Mouse (Mus musculus) midbrain, postnatal 0 days (tissue): ENCODE results near the gene Ripor1. TPM values are rescaled to one million over a fixed set of nuclear protein-coding genes. Genes with fewer than 3 reads are reported as not detected.
A peak's percentile ranks its signal among the peaks of the same experiment; 100 is the strongest.

ENCODE experiments used
- ATAC-seq: fragments of 200-750 bp; cut with Nextera tagmentation; 2 replicates; pipeline ENCODE4 v1.8.0; 2017; ENCODE audit warnings: moderate number of reproducible peaks, mild to moderate bottlenecking, moderate TSS enrichment, moderate library complexity; ENCODE audit not compliant: low FRiP score
- DNase-seq: peaks from one replicate; pipeline ENCODE4 v3.0.0-alpha.2; 2015; ENCODE audit warnings: low spot score
- H3K27ac ChIP-seq: fragments of 300-500 bp; sonication (generic); 2 replicates; pipeline ENCODE4 v1.5.1; 2014; ENCODE audit warnings: low read depth, mild to moderate bottlenecking, low read length, mixed read lengths
- H3K27me3 ChIP-seq: fragments of 300-500 bp; sonication (generic); 2 replicates; pipeline ENCODE4 v1.6.1; 2014; ENCODE audit warnings: low read length, control low read depth, mixed read lengths; ENCODE audit not compliant: insufficient read depth
- H3K36me3 ChIP-seq: fragments of 300-500 bp; sonication (generic); 2 replicates; pipeline ENCODE4 v1.6.1; 2014; ENCODE audit warnings: low read length, control low read depth, mixed read lengths; ENCODE audit not compliant: insufficient read depth
- H3K4me1 ChIP-seq: fragments of 300-500 bp; sonication (generic); 2 replicates; pipeline ENCODE4 v1.6.1; 2014; ENCODE audit warnings: mild to moderate bottlenecking, control low read depth, antibody characterized with exemption, low read length, mixed read lengths; ENCODE audit not compliant: insufficient read depth
- H3K4me2 ChIP-seq: fragments of 300-500 bp; sonication (generic); 2 replicates; pipeline ENCODE4 v1.6.1; 2014; ENCODE audit warnings: low read depth, mild to moderate bottlenecking, low read length, mixed read lengths; ENCODE audit not compliant: poor library complexity, severe bottlenecking
- H3K4me3 ChIP-seq: fragments of 300-500 bp; sonication (generic); 2 replicates; pipeline ENCODE4 v1.5.1; 2014; ENCODE audit warnings: low read depth, mild to moderate bottlenecking, low read length, moderate library complexity
- H3K9ac ChIP-seq: fragments of 300-500 bp; sonication (generic); replicated peaks from 2 replicates; pipeline ENCODE4 v1.6.1; 2014; ENCODE audit warnings: mild to moderate bottlenecking, low read length, moderate library complexity, mixed read lengths; ENCODE audit not compliant: poor library complexity, severe bottlenecking
- H3K9me3 ChIP-seq: fragments of 300-500 bp; sonication (generic); 2 replicates; pipeline ENCODE4 v1.6.1; 2016; ENCODE audit warnings: low read length, control low read depth
- CTCF ChIP-seq: IDR thresholded peaks from 2 replicates; pipeline ENCODE4 v1.5.1; 2016; ENCODE audit warnings: antibody characterized with exemption, mild to moderate bottlenecking
- WGBS: fragments of 180-500 bp; shearing (Covaris S2); extraction: QIAGEN DNeasy Blood & Tissue Kit; methylation state at CpG from one replicate; pipeline ENCODE4 v1.1.7; 2014; 5-methylcytosine and 5-hydroxymethylcytosine counted together
- polyA plus RNA-seq: library from polyadenylated mRNA; unstranded; fragments of >200 nt; fragmentation: Nextera tagmentation; extraction: Ambion mirVana; gene quantifications from 2 replicates; pipeline ENCODE4 v1.2.1, GENCODE M21; 2015
- total RNA-seq: library from RNA; depleted of rRNA; stranded (reverse); fragments of >200 nt; gene quantifications from 2 replicates; pipeline ENCODE4 v1.2.3, GENCODE M21; 2014

Ripor1 gene
- total and polyA plus RNA-seq, 2 experiments from 2014 or later: 12.6 to 32.7 TPM

DNA sequence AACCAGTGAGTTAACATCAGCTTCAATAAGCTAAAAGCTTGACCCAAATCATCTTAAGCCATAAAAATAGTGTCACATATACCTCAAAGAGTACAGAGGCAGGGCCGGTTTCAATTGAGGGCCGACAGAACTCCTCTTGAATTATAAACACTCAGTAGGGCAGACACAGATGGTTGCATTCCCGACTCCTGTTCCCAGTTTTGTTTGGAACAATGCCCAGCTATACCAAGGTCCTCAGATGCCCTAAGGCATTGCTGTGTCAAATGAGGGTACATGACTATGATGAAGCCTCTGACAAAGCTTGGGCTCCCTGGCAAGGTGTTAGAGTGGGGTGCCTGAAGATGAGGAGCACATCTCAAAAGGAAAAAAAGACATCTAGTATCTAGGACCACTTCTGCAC is 29.5 kb upstream of the Ripor1 start:
- Histone ChIP-seq H3K9me3 (no peaks in the 10 kb centered on the region), H3K9ac (no peak overlapping the region), H3K4me3 (no peak overlapping the region), H3K36me3 (no peaks in the 10 kb centered on the region), H3K4me1 (no peaks in the 10 kb centered on the region), H3K27me3 (no peaks in the 10 kb centered on the region), H3K27ac (no peak overlapping the region), H3K4me2 (no peak overlapping the region)
- no peak for TF ChIP-seq CTCF
- ATAC-seq (no peak), DNase-seq (peak; percentile 38)
- 69% methylated on average over 3 of the region's 3 CpGs for WGBS

GRCm38 (mm10) chr8:105579719-105580118 is 25.3 kb upstream of the Ripor1 start:
- Histone ChIP-seq H3K27ac (no peak overlapping the region), H3K9me3 (no peaks in the 10 kb centered on the region), H3K9ac (no peak overlapping the region), H3K4me3 (no peak overlapping the region), H3K4me2 (no peak overlapping the region), H3K27me3 (no peaks in the 10 kb centered on the region), H3K36me3 (no peaks in the 10 kb centered on the region), H3K4me1 (no peaks in the 10 kb centered on the region)
- ATAC-seq (no peak), DNase-seq (no peak)
- 75% methylated on average over 3 of the region's 3 CpGs for WGBS
- TF ChIP-seq CTCF: no peak

DNA sequence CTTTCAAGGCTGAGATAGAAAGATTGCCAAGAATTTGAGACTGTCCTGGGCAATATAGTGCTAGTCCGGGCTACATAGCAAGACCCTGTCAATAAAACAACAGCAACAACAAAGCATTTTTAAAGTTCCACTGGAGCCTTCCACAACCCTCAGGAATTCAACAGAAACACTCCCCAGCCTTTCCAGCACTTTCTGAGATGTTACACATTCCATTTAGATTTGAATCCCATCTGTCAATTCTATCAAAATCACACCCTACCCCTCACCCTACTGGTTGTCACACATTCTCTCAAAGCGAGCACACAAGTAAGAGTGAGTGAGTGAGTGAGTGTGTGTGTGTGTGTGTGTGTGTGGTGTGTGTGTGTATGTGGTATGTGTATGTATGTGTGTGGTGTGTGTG is 12.6 kb upstream of the Ripor1 start:
- no peak overlapping the region for H3K4me2 ChIP-seq
- H3K4me3 ChIP-seq: no peak overlapping the region
- no peaks in the 10 kb centered on the region for H3K27me3 ChIP-seq
- H3K9me3 ChIP-seq: no peaks in the 10 kb centered on the region
- TF ChIP-seq CTCF: no peak
- no peaks in the 10 kb centered on the region for H3K36me3 ChIP-seq
- ATAC-seq (no peak), DNase-seq (no peak)
- 87% methylated on average over 2 of the region's 2 CpGs for WGBS
- H3K27ac ChIP-seq: no peak overlapping the region
- no peak overlapping the region for H3K9ac ChIP-seq
- no peaks in the 10 kb centered on the region for H3K4me1 ChIP-seq

DNA sequence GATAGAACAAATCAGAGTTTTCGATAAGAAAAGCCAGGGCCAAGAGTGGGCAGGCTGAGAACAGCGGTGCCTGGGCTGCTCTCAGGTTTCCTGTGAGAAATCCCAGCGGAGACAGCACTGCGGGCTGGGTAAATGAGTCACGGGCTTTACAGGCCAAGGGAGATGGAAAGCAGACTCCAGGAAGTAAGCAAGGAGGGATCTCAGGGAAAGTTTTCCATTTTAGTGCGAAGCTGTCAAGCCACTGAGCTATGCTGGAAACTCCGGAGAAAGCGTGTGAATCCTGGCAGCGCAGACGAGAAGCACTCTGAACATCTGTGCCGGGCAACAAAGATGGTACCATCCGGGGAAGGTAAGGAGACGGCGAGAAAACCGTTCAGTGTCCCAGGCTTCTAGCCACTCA is 11.2 kb upstream of the Ripor1 start:
- no peaks in the 10 kb centered on the region for H3K27me3 ChIP-seq
- WGBS: 30% methylated on average over 15 of the region's 15 CpGs
- ATAC-seq: no peak
- no peak overlapping the region for H3K27ac ChIP-seq
- TF ChIP-seq CTCF: no peak
- no peak overlapping the region for H3K9ac ChIP-seq
- H3K4me1 ChIP-seq: no peaks in the 10 kb centered on the region
- H3K4me2 ChIP-seq: 0 out of 2 replicates have a peak overlapping the region, but pooled peaks have one; percentile 6
- no peaks in the 10 kb centered on the region for H3K36me3 ChIP-seq
- no peak overlapping the region for H3K4me3 ChIP-seq
- DNase-seq: no peak
- H3K9me3 ChIP-seq: no peaks in the 10 kb centered on the region

GRCm38 (mm10) chr8:105594451-105595242 is 10.4 kb upstream of the Ripor1 start:
- Histone ChIP-seq H3K4me2 (no peak overlapping the region), H3K9ac (no peak overlapping the region), H3K4me1 (no peaks in the 10 kb centered on the region), H3K27me3 (no peaks in the 10 kb centered on the region), H3K4me3 (no peak overlapping the region), H3K27ac (no peak overlapping the region), H3K9me3 (no peaks in the 10 kb centered on the region), H3K36me3 (no peaks in the 10 kb centered on the region)
- ATAC-seq: no peak
- DNase-seq: no peak
- TF ChIP-seq CTCF: no peak
- WGBS: 80% methylated on average over 18 of the region's 18 CpGs

DNA sequence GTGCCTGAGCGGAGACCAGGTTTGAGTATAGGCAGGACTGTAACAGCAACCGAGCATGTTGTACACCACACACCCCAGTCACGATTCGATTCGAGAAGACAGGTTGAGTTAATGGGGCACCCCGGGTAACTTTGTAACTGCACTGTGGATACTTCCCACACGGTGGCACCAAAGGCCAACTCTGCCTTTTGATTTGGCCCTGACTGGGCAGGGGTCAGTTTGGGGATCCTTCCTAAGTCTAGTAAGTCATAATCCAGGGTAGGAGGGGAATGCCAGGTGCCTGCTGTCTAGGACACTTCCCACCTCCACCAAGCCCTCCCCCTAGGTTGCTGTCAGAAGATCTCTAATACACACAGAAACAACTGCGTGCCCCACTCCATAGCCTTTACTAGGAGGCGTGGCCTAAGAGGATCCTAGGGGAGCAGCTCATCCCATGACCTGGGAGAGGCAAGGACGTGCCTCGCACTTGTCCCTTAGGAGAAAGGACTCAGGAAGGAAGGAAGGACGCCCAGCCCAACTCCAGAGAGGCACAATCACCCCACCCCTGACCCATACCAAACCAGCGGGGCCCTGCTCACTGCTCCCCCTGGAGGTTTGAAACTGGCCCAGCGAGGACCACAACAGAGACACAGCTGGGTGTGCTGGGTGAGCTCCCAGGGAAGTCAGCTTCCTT is 8.6 kb upstream of the Ripor1 start:
- Histone ChIP-seq H3K4me3 (no peak overlapping the region), H3K4me2 (0 out of 2 replicates have a peak overlapping the region, but pooled peaks have one; percentile 24), H3K27me3 (no peaks in the 10 kb centered on the region), H3K9ac (no peak overlapping the region), H3K9me3 (no peaks in the 10 kb centered on the region), H3K4me1 (no peaks in the 10 kb centered on the region), H3K36me3 (no peaks in the 10 kb centered on the region), H3K27ac (no peak overlapping the region)
- DNase-seq (no peak), ATAC-seq (0 out of 2 replicates have a peak, but pooled peaks have one; percentile 31)
- 8% methylated on average over 14 of the region's 14 CpGs for WGBS
- TF ChIP-seq CTCF: peak; percentile 69
